Mouse (Mus musculus) limb, embryonic 10.5 days (tissue): ENCODE data around the gene Dnajc3. TPM values are rescaled to one million over a fixed set of nuclear protein-coding genes. Genes with fewer than 3 reads are reported as not detected.

Experiments used
- polyA plus RNA-seq: library from polyadenylated mRNA; unstranded; fragments of >200 nt; fragmentation: Nextera tagmentation; extraction: Ambion mirVana; gene quantifications from 2 replicates; pipeline ENCODE4 v1.2.1, GENCODE M21; 2016

Dnajc3 gene
- polyA plus RNA-seq, 1 experiment from 2014 or later: 34.2 TPM

Other genes starting within 250 kb of the Dnajc3 start
- gene Abcc4, start 231.8 kb upstream of the Dnajc3 start, polyA plus RNA-seq: 2.1 and 2.5 TPM in 2 replicates
- 1.4 and 3.4 TPM in 2 replicates for gene Cldn10, start 150.1 kb upstream of the Dnajc3 start, polyA plus RNA-seq
- gene Dzip1, start 12.5 kb upstream of the Dnajc3 start, polyA plus RNA-seq: 13.9 and 20.7 TPM in 2 replicates
- 11.8 and 18.6 TPM in 2 replicates for gene Uggt2, start 161.5 kb downstream of the Dnajc3 start, polyA plus RNA-seq
- gene Hs6st3, start 200.4 kb downstream of the Dnajc3 start, polyA plus RNA-seq: 0.16 TPM in 1 of 2 replicates, not detected in the other